Mouse (Mus musculus) megakaryocyte-erythroid progenitor cell, adult 5-6 weeks (primary cell): ENCODE results near the gene Lgi1. TPM values are rescaled to one million over a fixed set of nuclear protein-coding genes. Genes with fewer than 3 reads are reported as not detected.

ENCODE experiments used
- ATAC-seq: replicated peaks from 2 replicates; pipeline ENCODE4 v1.8.0; 2016; ENCODE audit warnings: mild to moderate bottlenecking, inconsistent platforms; ENCODE audit not compliant: severe bottlenecking, poor library complexity, low FRiP score, low TSS enrichment
- total RNA-seq, 2 experiments: library from RNA; stranded (forward) in 1 of 2; stranded (reverse) in 1 of 2; fragments of 200-1000, 215-1000 nt in 1 of 2; fragments of >200 nt in 1 of 2; fragmentation: Nextera tagmentation in 1 of 2; gene quantifications; 2 replicates each; pipeline ENCODE4 v1.2.3; 2014 to 2017

The Lgi1 gene
- total RNA-seq (2014; fragmentation: Nextera tagmentation): not detected in 2 replicates
- not detected in 2 replicates for total RNA-seq (2017)

- no peak for ATAC-seq
Observed at GRCm38 (mm10) chr19:38264505-38265500, at the start of gene Lgi1. Gene Lgi1 (plus strand): TSS chr19:38264536.

GRCm38 (mm10) chr19:38217696-38218095 is 46.6 kb upstream of the Lgi1 start:
- ATAC-seq: no peak

GRCm38 (mm10) chr19:38223356-38223904 is 40.9 kb upstream of the Lgi1 start:
- ATAC-seq: peak; percentile 31; the same call in 1 of the 2 replicates

- peak; percentile 98 for ATAC-seq
Observed at GRCm38 (mm10) chr19:38223905-38224684, 40.2 kb upstream of the Lgi1 start, which contains the start of gene Fra10ac1. Gene Fra10ac1 (minus strand): TSS chr19:38224156.

- no peak for ATAC-seq
Observed at GRCm38 (mm10) chr19:38224685-38225060, 39.7 kb upstream of the Lgi1 start.

- no peak for ATAC-seq
Observed at GRCm38 (mm10) chr19:38228699-38229098, 35.6 kb upstream of the Lgi1 start.

- ATAC-seq: no peak
Observed at GRCm38 (mm10) chr19:38232087-38232486, 32.2 kb upstream of the Lgi1 start.

GRCm38 (mm10) chr19:38232516-38232915 is 31.8 kb upstream of the Lgi1 start:
- no peak for ATAC-seq

GRCm38 (mm10) chr19:38236526-38236925 is 27.8 kb upstream of the Lgi1 start:
- no peak for ATAC-seq

GRCm38 (mm10) chr19:38237834-38238212 is 26.5 kb upstream of the Lgi1 start:
- ATAC-seq: peak; percentile 84

GRCm38 (mm10) chr19:38238213-38238951 is 26.0 kb upstream of the Lgi1 start:
- no peak for ATAC-seq

GRCm38 (mm10) chr19:38242314-38242852 is 22.0 kb upstream of the Lgi1 start:
- ATAC-seq: no peak

- ATAC-seq: no peak
Observed at GRCm38 (mm10) chr19:38244748-38245147, 19.6 kb upstream of the Lgi1 start.

GRCm38 (mm10) chr19:38245361-38246176 is 18.8 kb upstream of the Lgi1 start:
- no peak for ATAC-seq

- ATAC-seq: no peak
Observed at GRCm38 (mm10) chr19:38246177-38246622, 18.1 kb upstream of the Lgi1 start.

GRCm38 (mm10) chr19:38249627-38250026 is 14.7 kb upstream of the Lgi1 start:
- ATAC-seq: no peak

GRCm38 (mm10) chr19:38253796-38254195 is 10.5 kb upstream of the Lgi1 start:
- ATAC-seq: peak; percentile 75

- no peak for ATAC-seq
Observed at GRCm38 (mm10) chr19:38258651-38259065, 5.7 kb upstream of the Lgi1 start.
